Mouse (Mus musculus) forebrain, embryonic 15.5 days (tissue): ENCODE data around the gene Dpp3. TPM values are rescaled to one million over a fixed set of nuclear protein-coding genes. Genes with fewer than 3 reads are reported as not detected.
"Not testable (repeated sequence)": the region's sequence is repeated elsewhere in the genome, so short reads cannot be mapped to it uniquely, and the experiment has no call there.

Source experiments
- ATAC-seq: fragments of 200-750 bp; cut with Nextera tagmentation; replicated peaks from 2 replicates; pipeline ENCODE4 v1.8.0; 2017; ENCODE audit warnings: mild to moderate bottlenecking, moderate TSS enrichment, moderate library complexity
- H3K27ac ChIP-seq: fragments of 300-500 bp; sonication (generic); replicated peaks from 2 replicates; pipeline ENCODE4 v1.5.1; 2015; ENCODE audit warnings: mild to moderate bottlenecking, inconsistent platforms
- H3K27me3 ChIP-seq: fragments of 300-500 bp; sonication (generic); 2 replicates; pipeline ENCODE4 v1.6.1; 2015; ENCODE audit warnings: inconsistent platforms
- H3K36me3 ChIP-seq: fragments of 300-500 bp; sonication (generic); 2 replicates; pipeline ENCODE4 v1.6.1; 2015; ENCODE audit warnings: mild to moderate bottlenecking, inconsistent platforms
- H3K4me1 ChIP-seq: fragments of 300-500 bp; sonication (generic); 2 replicates; pipeline ENCODE4 v1.6.1; 2015; ENCODE audit warnings: inconsistent platforms
- H3K4me2 ChIP-seq: fragments of 300-500 bp; sonication (generic); replicated peaks from 2 replicates; pipeline ENCODE4 v1.6.1; 2015; ENCODE audit warnings: mild to moderate bottlenecking, inconsistent platforms
- H3K4me3 ChIP-seq: fragments of 300-500 bp; sonication (generic); 2 replicates; pipeline ENCODE4 v1.5.1; 2015; ENCODE audit warnings: mild to moderate bottlenecking, inconsistent platforms
- H3K9ac ChIP-seq: fragments of 300-500 bp; sonication (generic); replicated peaks from 2 replicates; pipeline ENCODE4 v1.6.1; 2015; ENCODE audit warnings: mild to moderate bottlenecking, inconsistent platforms
- H3K9me3 ChIP-seq: fragments of 300-500 bp; sonication (generic); 2 replicates; pipeline ENCODE4 v1.6.1; 2016; ENCODE audit warnings: inconsistent platforms
- WGBS: fragments of 180-500 bp; shearing (Covaris S2); methylation state at CpG from one replicate; pipeline ENCODE4 v1.1.7; 2015; ENCODE audit warnings: mixed read lengths; 5-methylcytosine and 5-hydroxymethylcytosine counted together
- polyA plus RNA-seq: library from polyadenylated mRNA; unstranded; fragments of >200 nt; fragmentation: Nextera tagmentation; extraction: Ambion mirVana; gene quantifications from 2 replicates; pipeline ENCODE4 v1.2.1, GENCODE M21; 2015

Dpp3 gene
- polyA plus RNA-seq, 1 experiment from 2014 or later = 101 TPM

DNA sequence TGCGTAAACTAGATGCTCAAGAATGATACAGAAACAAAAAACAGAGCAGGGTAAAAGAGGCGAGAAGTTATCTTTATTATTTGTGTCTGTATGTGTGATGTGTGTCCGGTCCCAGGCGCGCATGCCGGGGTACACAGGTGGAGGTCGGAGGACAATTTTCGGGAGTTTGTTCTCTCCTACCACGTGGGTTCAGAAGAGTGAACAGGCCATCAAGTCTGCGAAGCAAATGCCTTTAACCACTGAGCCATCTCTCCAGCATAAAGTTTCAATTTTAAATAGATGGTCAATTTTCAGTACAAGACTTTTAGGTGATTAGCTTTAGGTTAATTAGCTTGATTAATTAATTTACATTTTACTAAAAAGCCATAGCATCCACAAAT is 48.8 kb downstream of the Dpp3 start:
- no peaks in the 10 kb centered on the region for H3K9me3 ChIP-seq
- peak overlapping the region; percentile 91 for H3K4me3 ChIP-seq
- H3K36me3 ChIP-seq = no peaks in the 10 kb centered on the region
- no peak overlapping the region for H3K27ac ChIP-seq
- peaks cover 16% of the 10 kb centered on the region for H3K4me1 ChIP-seq
- peaks cover 3% of the 10 kb centered on the region; the same call in 1 of the 2 replicates for H3K27me3 ChIP-seq
- WGBS = 64% methylated on average over 10 of the region's 10 CpGs
- peak overlapping the region; percentile 90 for H3K4me2 ChIP-seq
- peak overlapping the region; percentile 84; the same call in 1 of the 2 replicates for H3K9ac ChIP-seq
- no peak for ATAC-seq

GRCm38 (mm10) chr19:4878405-4879323 is 49.4 kb downstream of the Dpp3 start, which contains the start of gene Zdhhc24:
Zdhhc24 (plus strand) TSS chr19:4878668.
- ATAC-seq = peak; percentile 98
- Histone ChIP-seq H3K9ac (peak within 1 kb of the TSS; percentile 84), H3K36me3 (no peaks in the 10 kb centered on the region), H3K4me2 (peak within 1 kb of the TSS; percentile 90), H3K27ac (peak within 1 kb of the TSS; percentile 59), H3K9me3 (no peaks in the 10 kb centered on the region), H3K4me3 (peak within 1 kb of the TSS; percentile 91), H3K27me3 (peaks cover 3% of the 10 kb centered on the region; the same call in 1 of the 2 replicates), H3K4me1 (peaks cover 16% of the 10 kb centered on the region)
- 1% methylated on average over 52 of the region's 52 CpGs for WGBS

DNA sequence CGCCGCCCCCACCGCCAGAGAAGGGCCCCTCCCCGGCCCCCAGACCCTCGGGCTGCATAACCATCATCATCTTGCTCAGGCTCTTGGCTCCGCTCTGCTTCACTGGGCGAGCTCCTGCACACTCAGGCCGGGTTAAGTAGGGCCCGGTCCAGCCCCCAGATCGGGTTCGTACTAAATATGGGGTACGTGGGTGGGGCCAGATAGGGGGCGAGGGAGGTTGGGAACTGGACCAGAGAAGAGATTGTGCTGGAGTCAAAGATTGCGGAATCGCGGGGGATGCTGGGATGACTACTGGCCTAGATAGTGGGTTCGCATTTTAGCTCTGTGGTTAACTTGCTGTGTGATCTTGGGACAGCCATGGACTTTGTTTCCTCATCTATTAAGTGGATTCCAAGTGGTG is 50.3 kb downstream of the Dpp3 start, which contains the start of gene Actn3:
Gene Actn3, minus strand, starts transcription at position 125 of the 400 bp plus-strand sequence.
- H3K4me2 ChIP-seq = peak within 1 kb of the TSS; percentile 90
- H3K9me3 ChIP-seq = no peaks in the 10 kb centered on the region
- peak within 1 kb of the TSS; percentile 91 for H3K4me3 ChIP-seq
- peak within 1 kb of the TSS; percentile 84 for H3K9ac ChIP-seq
- peaks cover 3% of the 10 kb centered on the region; the same call in 1 of the 2 replicates for H3K27me3 ChIP-seq
- peak within 1 kb of the TSS; percentile 59 for H3K27ac ChIP-seq
- ATAC-seq = peak; percentile 21; the same call in 1 of the 2 replicates
- WGBS = 2% methylated on average over 17 of the region's 17 CpGs
- H3K36me3 ChIP-seq = no peaks in the 10 kb centered on the region
- peaks cover 16% of the 10 kb centered on the region for H3K4me1 ChIP-seq

DNA sequence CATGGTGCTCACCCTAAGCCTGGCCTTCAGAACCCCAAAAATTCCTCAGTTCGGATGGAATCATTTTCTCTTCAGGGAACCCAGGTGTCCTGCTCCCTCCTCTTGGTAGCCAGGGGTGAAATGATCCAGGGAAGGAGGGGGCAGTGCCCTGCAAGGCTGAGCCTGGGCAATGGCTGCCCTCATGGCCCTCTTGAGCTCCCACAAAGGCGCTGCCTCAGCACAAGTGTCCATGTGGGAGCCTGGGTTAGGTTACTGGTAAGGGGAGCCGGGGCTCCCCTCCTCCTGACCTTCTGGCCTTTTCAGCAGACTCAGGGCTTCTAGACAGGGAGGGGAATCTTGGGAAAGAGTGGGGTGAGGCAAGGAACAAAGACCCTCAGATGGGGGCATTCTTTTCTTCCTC is 51.3 kb downstream of the Dpp3 start:
- ATAC-seq = no peak
- Histone ChIP-seq H3K27ac (no peak overlapping the region), H3K36me3 (no peaks in the 10 kb centered on the region), H3K27me3 (peaks cover 3% of the 10 kb centered on the region; the same call in 1 of the 2 replicates), H3K4me2 (no peak overlapping the region), H3K9me3 (no peaks in the 10 kb centered on the region), H3K4me1 (peaks cover 16% of the 10 kb centered on the region), H3K9ac (no peak overlapping the region), H3K4me3 (no peak overlapping the region)
- 66% methylated on average over 3 of the region's 3 CpGs for WGBS

- Histone ChIP-seq H3K9ac (no peak overlapping the region), H3K27ac (no peak overlapping the region), H3K4me2 (no peak overlapping the region), H3K27me3 (peaks cover 3% of the 10 kb centered on the region; the same call in 1 of the 2 replicates), H3K9me3 (no peaks in the 10 kb centered on the region), H3K36me3 (no peaks in the 10 kb centered on the region), H3K4me3 (no peak overlapping the region), H3K4me1 (peaks cover 16% of the 10 kb centered on the region)
- WGBS = 81% methylated on average over 2 of the region's 4 CpGs
- no peak for ATAC-seq
These were observed 51.8 kb downstream of the Dpp3 start for GRCm38 (mm10) chr19:4876241-4876640.

GRCm38 (mm10) chr19:4874613-4875012 is 53.5 kb downstream of the Dpp3 start:
- H3K36me3 ChIP-seq, H3K9ac ChIP-seq, H3K4me2 ChIP-seq, ATAC-seq, H3K27me3 ChIP-seq, H3K4me3 ChIP-seq, H3K9me3 ChIP-seq, H3K27ac ChIP-seq: not testable (repeated sequence)
- WGBS = 91% methylated on average over 1 of the region's 1 CpGs
- peaks cover 14% of the 10 kb centered on the region for H3K4me1 ChIP-seq

GRCm38 (mm10) chr19:4865147-4865546 is 62.9 kb downstream of the Dpp3 start:
- no peak overlapping the region for H3K9ac ChIP-seq
- no peaks in the 10 kb centered on the region for H3K27me3 ChIP-seq
- H3K4me3 ChIP-seq = no peak overlapping the region
- ATAC-seq = no peak
- H3K36me3 ChIP-seq = peaks cover 5% of the 10 kb centered on the region; the same call in 1 of the 2 replicates
- H3K27ac ChIP-seq = no peak overlapping the region
- WGBS = 4% methylated on average over 17 of the region's 17 CpGs
- 0 out of 2 replicates have a peak overlapping the region, but pooled peaks have one; percentile 18 for H3K4me2 ChIP-seq
- no peaks in the 10 kb centered on the region for H3K9me3 ChIP-seq
- no peaks in the 10 kb centered on the region for H3K4me1 ChIP-seq

- Histone ChIP-seq H3K27ac (no peak overlapping the region), H3K27me3 (no peaks in the 10 kb centered on the region), H3K9me3 (no peaks in the 10 kb centered on the region), H3K36me3 (peaks cover 5% of the 10 kb centered on the region; the same call in 1 of the 2 replicates), H3K4me2 (no peak overlapping the region), H3K9ac (no peak overlapping the region), H3K4me3 (no peak overlapping the region), H3K4me1 (no peaks in the 10 kb centered on the region)
- no peak for ATAC-seq
- WGBS = 77% methylated on average over 6 of the region's 6 CpGs
These were observed 65.0 kb downstream of the Dpp3 start for GRCm38 (mm10) chr19:4863048-4863447.

GRCm38 (mm10) chr19:4859081-4859480 is 69.0 kb downstream of the Dpp3 start:
- WGBS = 84% methylated on average over 6 of the region's 6 CpGs
- H3K4me1 ChIP-seq = peaks cover 16% of the 10 kb centered on the region
- no peak overlapping the region for H3K27ac ChIP-seq
- no peak overlapping the region for H3K4me3 ChIP-seq
- peaks cover 5% of the 10 kb centered on the region; the same call in 1 of the 2 replicates for H3K36me3 ChIP-seq
- H3K27me3 ChIP-seq = peaks cover 5% of the 10 kb centered on the region; the same call in 1 of the 2 replicates
- no peak overlapping the region for H3K4me2 ChIP-seq
- H3K9ac ChIP-seq = no peak overlapping the region
- H3K9me3 ChIP-seq = no peaks in the 10 kb centered on the region
- ATAC-seq = no peak

Other genes with a start within 250 kb of the Dpp3 start
- 6.6 and 8.8 TPM in 2 replicates for gene Gm960, start 229.6 kb downstream of the Dpp3 start, polyA plus RNA-seq
- 30.2 and 31.9 TPM in 2 replicates for gene Sptbn2, start 217.1 kb downstream of the Dpp3 start, polyA plus RNA-seq
- 184 and 193 TPM in 2 replicates for gene Rbm4b, start 171.8 kb downstream of the Dpp3 start, polyA plus RNA-seq
- 93.0 and 114 TPM in 2 replicates for gene Rbm4, start 134.4 kb downstream of the Dpp3 start, polyA plus RNA-seq
- gene Gm21992, start 116.7 kb downstream of the Dpp3 start, polyA plus RNA-seq = 31.3 and 43.7 TPM in 2 replicates
- gene Rbm14, start 116.7 kb downstream of the Dpp3 start, polyA plus RNA-seq = 81.4 and 84.6 TPM in 2 replicates
- gene Ccs, start 89.0 kb downstream of the Dpp3 start, polyA plus RNA-seq = 36.9 and 39.6 TPM in 2 replicates
- 0.41 and 0.74 TPM in 2 replicates for gene Ccdc87, start 88.9 kb downstream of the Dpp3 start, polyA plus RNA-seq
- 56.8 and 61.7 TPM in 2 replicates for gene Ctsf, start 73.2 kb downstream of the Dpp3 start, polyA plus RNA-seq
- 0.73 and 0.84 TPM in 2 replicates for gene Actn3, start 50.4 kb downstream of the Dpp3 start, polyA plus RNA-seq
- 21.3 and 22.7 TPM in 2 replicates for gene Zdhhc24, start 49.6 kb downstream of the Dpp3 start, polyA plus RNA-seq
- 9.7 and 10.6 TPM in 2 replicates for gene Bbs1, start 21.7 kb downstream of the Dpp3 start, polyA plus RNA-seq
- 11.1 and 11.6 TPM in 2 replicates for gene Peli3, start 14.8 kb upstream of the Dpp3 start, polyA plus RNA-seq
- gene Mrpl11, start 33.9 kb upstream of the Dpp3 start, polyA plus RNA-seq = 118 and 119 TPM in 2 replicates
- gene Npas4, start 62.0 kb upstream of the Dpp3 start, polyA plus RNA-seq = 0.14 and 0.23 TPM in 2 replicates
- gene Slc29a2, start 95.6 kb upstream of the Dpp3 start, polyA plus RNA-seq = 10.1 and 10.4 TPM in 2 replicates
- gene B4gat1, start 110.5 kb upstream of the Dpp3 start, polyA plus RNA-seq = 51.3 and 54.4 TPM in 2 replicates
- gene AC124502.3, start 110.6 kb upstream of the Dpp3 start, polyA plus RNA-seq = 3.3 and 4.0 TPM in 2 replicates
- 52.8 and 55.5 TPM in 2 replicates for gene Brms1, start 113.1 kb upstream of the Dpp3 start, polyA plus RNA-seq
- 0.97 and 2.0 TPM in 2 replicates for gene Rin1, start 122.2 kb upstream of the Dpp3 start, polyA plus RNA-seq
- gene Cd248, start 139.8 kb upstream of the Dpp3 start, polyA plus RNA-seq = 10.3 and 11.1 TPM in 2 replicates
- gene Tmem151a, start 157.2 kb upstream of the Dpp3 start, polyA plus RNA-seq = 7.9 and 8.3 TPM in 2 replicates
- gene Yif1a, start 160.3 kb upstream of the Dpp3 start, polyA plus RNA-seq = 53.0 and 54.3 TPM in 2 replicates
- gene Cnih2, start 170.2 kb upstream of the Dpp3 start, polyA plus RNA-seq = 324 and 348 TPM in 2 replicates
- gene Rab1b, start 178.8 kb upstream of the Dpp3 start, polyA plus RNA-seq = 243 and 248 TPM in 2 replicates
- 47.0 and 50.9 TPM in 2 replicates for gene Klc2, start 190.3 kb upstream of the Dpp3 start, polyA plus RNA-seq